Mouse (Mus musculus): Measurements from ENCODE around the gene Mks1. TPM values are rescaled to one million over a fixed set of nuclear protein-coding genes. Genes with fewer than 3 reads are reported as not detected.
"Not testable (repeated sequence)": the region's sequence is repeated elsewhere in the genome, so short reads cannot be mapped to it uniquely, and the experiment has no call there.

Gene Mks1
- total RNA-seq (2021), result 1 to 10 TPM; 7.4 to 7.6 TPM

GRCm38 (mm10) chr11:87852690-87853596 is at the start of gene Mks1:
Mks1 (plus strand) TSS chr11:87853215.
- intact Hi-C loops (cut with DNase I), result no loop called here
- peak; percentile 92 for DNase-seq

- no peak for DNase-seq
- intact Hi-C loops (cut with DNase I), result no loop called here
These were observed 47.6 kb upstream of the Mks1 start for GRCm38 (mm10) chr11:87805448-87805847.

- intact Hi-C loops (cut with DNase I), result no loop called here
These were observed 45.6 kb upstream of the Mks1 start for GRCm38 (mm10) chr11:87807433-87807832.

GRCm38 (mm10) chr11:87808236-87808635 is 44.8 kb upstream of the Mks1 start:
- no peak for DNase-seq
- intact Hi-C loops (cut with DNase I), result no loop called here

More at GRCm38 (mm10) chr11:87807433-87807832, 45.6 kb upstream of the Mks1 start:
- no peak for DNase-seq

GRCm38 (mm10) chr11:87811396-87811795 is 41.6 kb upstream of the Mks1 start:
- DNase-seq, result no peak
- intact Hi-C loops (cut with DNase I), result no loop called here

GRCm38 (mm10) chr11:87814831-87815230 is 38.2 kb upstream of the Mks1 start:
- intact Hi-C loops (cut with DNase I), result no loop called here
- peak; percentile 50 for DNase-seq

GRCm38 (mm10) chr11:87816707-87817442 is 36.1 kb upstream of the Mks1 start:
- intact Hi-C loops (cut with DNase I), result no loop called here
- DNase-seq, result peak; percentile 95

- intact Hi-C loops (cut with DNase I), result no loop called here
These were observed 35.6 kb upstream of the Mks1 start for GRCm38 (mm10) chr11:87817443-87817773.

GRCm38 (mm10) chr11:87821502-87821901 is 31.5 kb upstream of the Mks1 start:
- no peak for DNase-seq
- intact Hi-C loops (cut with DNase I), result no loop called here

More at GRCm38 (mm10) chr11:87817443-87817773, 35.6 kb upstream of the Mks1 start:
- no peak for DNase-seq

GRCm38 (mm10) chr11:87828239-87828900 is 24.6 kb upstream of the Mks1 start, which contains the start of gene Lpo:
Lpo (minus strand) TSS chr11:87828289.
- intact Hi-C loops (cut with DNase I), result no loop called here
- DNase-seq, result no peak

GRCm38 (mm10) chr11:87840676-87841075 is 12.3 kb upstream of the Mks1 start:
- intact Hi-C loops (cut with DNase I), result no loop called here
- DNase-seq, result no peak

- intact Hi-C loops (cut with DNase I), result no loop called here
- DNase-seq, result no peak
These were observed 11.6 kb upstream of the Mks1 start for GRCm38 (mm10) chr11:87841436-87841835.

GRCm38 (mm10) chr11:87846968-87847600 is 5.9 kb upstream of the Mks1 start:
- DNase-seq, result no peak
- intact Hi-C loops (cut with DNase I), result no loop called here

GRCm38 (mm10) chr11:87847884-87848283 is 5.1 kb upstream of the Mks1 start:
- DNase-seq, result no peak
- intact Hi-C loops (cut with DNase I), result no loop called here

GRCm38 (mm10) chr11:87853597-87853954 is 561 bp downstream of the Mks1 start:
- intact Hi-C loops (cut with DNase I), result no loop called here
- no peak for DNase-seq

- intact Hi-C loops (cut with DNase I), result no loop called here
- no peak for DNase-seq
These were observed 1.5 kb downstream of the Mks1 start for GRCm38 (mm10) chr11:87854550-87854949.

- DNase-seq, result no peak
- intact Hi-C loops (cut with DNase I), result no loop called here
These were observed 6.3 kb downstream of the Mks1 start for GRCm38 (mm10) chr11:87859273-87859672.

GRCm38 (mm10) chr11:87860426-87860825 is 7.4 kb downstream of the Mks1 start:
- intact Hi-C loops (cut with DNase I), result no loop called here
- no peak for DNase-seq

- intact Hi-C loops (cut with DNase I), result no loop called here
These were observed 9.8 kb downstream of the Mks1 start for GRCm38 (mm10) chr11:87862805-87863204.

GRCm38 (mm10) chr11:87866891-87867290 is 13.9 kb downstream of the Mks1 start:
- intact Hi-C loops (cut with DNase I), result not testable (repeated sequence)
- DNase-seq, result peak; percentile 36

More at GRCm38 (mm10) chr11:87862805-87863204, 9.8 kb downstream of the Mks1 start:
- DNase-seq, result no peak

GRCm38 (mm10) chr11:87870096-87870495 is 17.1 kb downstream of the Mks1 start:
- intact Hi-C loops (cut with DNase I), result no loop called here
- no peak for DNase-seq

All from left cerebral cortex, postnatal 4 days (tissue).